Mouse (Mus musculus) testis, postnatal 14 days (tissue): ENCODE measurements around the gene Zc3h10.
"Not testable (repeated sequence)": the region's sequence is repeated elsewhere in the genome, so short reads cannot be mapped to it uniquely, and the experiment has no call there.

Experiments used
- DNase-seq: peaks from one replicate; pipeline ENCODE4 v3.0.0; 2021; ENCODE audit warnings: low spot score

Gene Zc3h10

DNA sequence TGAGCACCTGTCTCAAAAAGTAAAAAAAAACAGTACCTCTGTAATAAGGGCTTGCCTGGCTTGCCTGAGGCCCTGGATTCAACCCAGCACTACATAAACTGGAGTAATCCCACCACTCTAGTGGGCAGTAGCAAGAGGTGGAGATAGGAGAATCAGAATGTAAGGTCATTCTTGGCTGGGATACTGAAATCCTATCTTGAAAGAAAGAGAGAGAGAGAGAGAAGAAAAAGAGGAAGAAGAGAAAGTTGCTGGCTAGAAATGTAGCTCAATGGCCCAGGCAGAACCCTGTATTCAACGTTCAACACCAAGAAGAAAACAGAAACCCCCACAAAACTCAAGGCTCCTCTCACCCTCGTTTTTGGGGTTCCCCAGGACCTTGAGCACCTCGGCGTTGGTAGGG lies 51.7 kb downstream of the Zc3h10 start:
- no peak for DNase-seq

DNA sequence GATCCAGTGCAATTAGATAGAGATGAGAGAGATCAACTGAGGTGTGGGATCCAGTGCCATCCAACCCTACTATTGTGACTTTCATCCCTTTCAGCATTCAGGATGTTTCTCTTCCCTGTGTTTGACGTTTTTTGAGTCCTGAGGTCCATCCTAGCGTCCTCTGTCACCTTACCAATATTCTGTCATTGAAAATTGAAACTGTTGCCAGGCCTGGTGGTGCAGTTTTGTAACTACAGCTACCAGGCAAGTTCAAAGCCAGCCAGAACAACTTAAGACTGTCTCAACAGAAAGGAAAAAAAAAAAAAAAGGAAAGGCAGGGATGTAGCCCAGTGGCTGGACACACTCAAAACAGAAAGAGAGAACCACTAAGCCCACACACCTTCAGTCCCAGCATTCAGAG lies 52.3 kb downstream of the Zc3h10 start:
- DNase-seq: no peak

- DNase-seq: no peak
These were observed 52.8 kb downstream of the Zc3h10 start for GRCm38 (mm10) chr10:128494667-128495245.

GRCm38 (mm10) chr10:128493695-128494666 lies 53.6 kb downstream of the Zc3h10 start, which contains the start of gene Myl6:
Gene Myl6, minus strand, starts transcription at chr10:128494145.
- peak; percentile 97 for DNase-seq

- no peak for DNase-seq
These were observed 54.3 kb downstream of the Zc3h10 start for GRCm38 (mm10) chr10:128493319-128493694.

GRCm38 (mm10) chr10:128492633-128493311 lies 54.8 kb downstream of the Zc3h10 start:
- peak; percentile 72 for DNase-seq

DNA sequence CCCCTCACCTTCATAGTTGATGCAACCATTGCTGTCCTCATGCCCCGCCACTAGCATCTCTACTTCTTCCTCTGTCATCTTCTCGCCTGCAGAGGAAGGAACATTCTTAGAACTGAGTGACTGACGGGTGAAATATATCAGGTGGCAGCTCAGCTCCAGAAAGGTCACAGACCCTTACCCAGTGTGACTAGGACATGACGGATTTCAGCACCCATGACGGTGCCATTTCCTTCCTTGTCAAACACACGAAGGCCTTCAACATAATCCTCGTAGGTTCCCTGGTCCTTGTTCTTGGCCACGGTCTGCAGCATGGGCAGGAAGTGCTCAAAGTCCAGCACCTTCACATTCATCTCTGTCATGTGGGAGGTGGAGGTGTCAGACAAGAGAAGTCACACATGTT lies 55.5 kb downstream of the Zc3h10 start:
- not testable (repeated sequence) for DNase-seq
